Mouse (Mus musculus) hindbrain, embryonic 11.5 days (tissue): ENCODE measurements at regions not wholly inside any gene's neighbourhood (a gene's known extent, or its start where the extent isn't known, plus 50 kb on each side); places are given as distances from the start of the nearest gene placed in this dataset.
A peak's percentile ranks its signal among the peaks of the same experiment; 100 is the strongest.

ENCODE experiments used
- ATAC-seq: fragments of 200-750 bp; cut with Nextera tagmentation; 2 replicates; pipeline ENCODE4 v1.8.0; 2017; ENCODE audit warnings: mild to moderate bottlenecking, moderate TSS enrichment, moderate library complexity; ENCODE audit not compliant: low FRiP score
- DNase-seq: peaks from one replicate; pipeline ENCODE4 v3.0.0-alpha.2; 2015; ENCODE audit warnings: low spot score
- H3K27ac ChIP-seq: fragments of 300-500 bp; sonication (generic); 2 replicates; pipeline ENCODE4 v1.5.1; 2014; ENCODE audit warnings: mild to moderate bottlenecking, low read depth, low read length
- H3K27me3 ChIP-seq: fragments of 300-500 bp; sonication (generic); 2 replicates; pipeline ENCODE4 v1.6.1; 2014; ENCODE audit warnings: mild to moderate bottlenecking, low read length, moderate library complexity, mixed read lengths; ENCODE audit not compliant: control insufficient read depth, insufficient read depth
- H3K36me3 ChIP-seq: fragments of 300-500 bp; sonication (generic); 2 replicates; pipeline ENCODE4 v1.6.1; 2014; ENCODE audit warnings: mild to moderate bottlenecking, low read length, moderate library complexity, mixed read lengths; ENCODE audit not compliant: control insufficient read depth, insufficient read depth
- H3K4me1 ChIP-seq: fragments of 300-500 bp; sonication (generic); replicated peaks from 2 replicates; pipeline ENCODE4 v1.6.1; 2014; ENCODE audit warnings: low read length, mixed read lengths; ENCODE audit not compliant: control insufficient read depth, insufficient read depth
- H3K4me2 ChIP-seq: fragments of 300-500 bp; sonication (generic); replicated peaks from 2 replicates; pipeline ENCODE4 v1.6.1; 2014; ENCODE audit warnings: mild to moderate bottlenecking, low read depth, low read length
- H3K4me3 ChIP-seq: fragments of 300-500 bp; sonication (generic); 2 replicates; pipeline ENCODE4 v1.5.1; 2014; ENCODE audit warnings: low read depth, low read length
- H3K9ac ChIP-seq: fragments of 300-500 bp; sonication (generic); 2 replicates; pipeline ENCODE4 v1.6.1; 2014; ENCODE audit warnings: low read depth, low read length
- H3K9me3 ChIP-seq: fragments of 300-500 bp; sonication (generic); 2 replicates; pipeline ENCODE4 v1.6.1; 2016; ENCODE audit warnings: low read length; ENCODE audit not compliant: control insufficient read depth
- WGBS: fragments of 180-500 bp; shearing (Covaris S2); extraction: QIAGEN DNeasy Blood & Tissue Kit; methylation state at CpG from one replicate; pipeline ENCODE4 v1.1.7; 2014; 5-methylcytosine and 5-hydroxymethylcytosine counted together

- Histone ChIP-seq H3K9ac (no peak overlapping the region), H3K4me2 (no peak overlapping the region), H3K27ac (no peak overlapping the region), H3K36me3 (no peaks in the 10 kb centered on the region), H3K4me3 (no peak overlapping the region), H3K27me3 (no peaks in the 10 kb centered on the region), H3K9me3 (no peaks in the 10 kb centered on the region), H3K4me1 (peaks cover 7% of the 10 kb centered on the region; the same call in 1 of the 2 replicates)
- WGBS, result 17% methylated on average over 7 of the region's 7 CpGs
- DNase-seq (peak; percentile 34), ATAC-seq (peak; percentile 39)
These were observed 281.9 kb upstream of the Kirrel3 start for GRCm38 (mm10) chr9:34203624-34204365.

DNA sequence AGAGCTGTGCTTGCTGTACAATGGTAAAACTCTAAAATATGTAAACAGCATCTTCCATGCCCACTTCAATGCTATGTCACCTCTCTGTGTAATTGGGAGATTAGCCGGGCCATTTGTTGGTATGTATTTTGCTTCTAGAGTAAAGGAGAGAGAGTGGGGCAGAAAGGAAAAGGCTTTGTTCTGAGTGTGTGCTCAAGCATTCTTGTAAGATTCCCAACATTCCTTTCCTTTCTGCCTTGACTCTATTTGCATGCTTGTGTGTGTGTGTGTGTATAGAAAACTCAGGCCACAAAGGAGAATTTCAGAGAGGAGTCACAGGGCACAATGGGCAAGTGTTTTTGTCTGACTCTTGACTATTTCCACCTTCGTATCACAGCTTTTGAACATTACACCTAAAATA, 281.2 kb upstream of the Kirrel3 start:
- H3K4me2 ChIP-seq, result no peak overlapping the region
- no peaks in the 10 kb centered on the region for H3K36me3 ChIP-seq
- H3K9me3 ChIP-seq, result no peaks in the 10 kb centered on the region
- peaks cover 7% of the 10 kb centered on the region; the same call in 1 of the 2 replicates for H3K4me1 ChIP-seq
- ATAC-seq (no peak), DNase-seq (peak; percentile 9)
- H3K27me3 ChIP-seq, result no peaks in the 10 kb centered on the region
- no peak overlapping the region for H3K27ac ChIP-seq
- 23% methylated on average over 2 of the region's 2 CpGs for WGBS
- no peak overlapping the region for H3K9ac ChIP-seq
- H3K4me3 ChIP-seq, result no peak overlapping the region

DNA sequence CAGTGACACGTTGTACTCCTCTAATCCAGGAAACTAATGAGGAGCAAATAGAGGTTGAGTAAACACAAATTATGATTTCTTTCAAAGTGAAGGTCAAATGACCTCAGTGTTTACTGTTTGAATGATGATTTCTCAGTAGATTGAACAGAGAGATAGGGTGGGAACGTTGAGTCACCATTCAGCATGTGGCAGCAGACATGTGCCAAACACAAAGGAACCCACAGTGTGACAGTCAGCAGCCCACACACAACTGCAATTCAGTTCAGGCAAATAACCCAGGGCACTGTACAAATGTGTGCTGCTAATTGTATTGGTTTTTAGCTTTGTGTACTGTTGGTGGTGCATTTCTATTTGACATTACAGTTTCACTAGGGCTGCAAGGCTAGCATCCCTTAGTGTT, 254.1 kb upstream of the Kirrel3 start:
- H3K27ac ChIP-seq, result no peak overlapping the region
- H3K4me3 ChIP-seq, result no peak overlapping the region
- no peaks in the 10 kb centered on the region for H3K4me1 ChIP-seq
- H3K9me3 ChIP-seq, result no peaks in the 10 kb centered on the region
- H3K4me2 ChIP-seq, result no peak overlapping the region
- no peaks in the 10 kb centered on the region for H3K27me3 ChIP-seq
- no peak overlapping the region for H3K9ac ChIP-seq
- DNase-seq (no peak), ATAC-seq (no peak)
- WGBS, result 64% methylated on average over 2 of the region's 2 CpGs
- no peaks in the 10 kb centered on the region for H3K36me3 ChIP-seq

- no peaks in the 10 kb centered on the region for H3K9me3 ChIP-seq
- ATAC-seq, result no peak
These were observed 251.0 kb upstream of the Kirrel3 start for GRCm38 (mm10) chr9:34234734-34235133.

DNA sequence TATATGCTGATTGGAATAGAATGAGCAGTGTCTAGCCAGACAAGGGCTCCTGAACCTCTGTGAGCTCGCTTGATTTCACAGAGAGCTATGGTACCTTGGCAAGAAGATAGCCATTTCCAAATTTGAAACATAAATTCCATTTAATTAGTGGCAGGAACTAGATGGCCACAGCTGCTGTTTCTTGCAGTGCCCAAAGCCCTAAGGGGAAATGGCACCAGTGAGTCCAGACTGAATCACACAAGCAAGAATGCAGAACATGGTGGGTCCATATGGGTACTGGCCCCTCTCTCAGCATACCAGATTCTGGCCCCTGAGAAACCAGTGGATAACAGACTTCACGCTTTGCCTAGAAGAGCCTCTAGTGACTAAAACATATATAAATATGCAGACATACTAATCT, 246.2 kb upstream of the Kirrel3 start:
- H3K27ac ChIP-seq, result no peak overlapping the region
- DNase-seq (no peak), ATAC-seq (no peak)
- H3K27me3 ChIP-seq, result no peaks in the 10 kb centered on the region
- H3K4me2 ChIP-seq, result no peak overlapping the region
- no peak overlapping the region for H3K4me3 ChIP-seq
- no peaks in the 10 kb centered on the region for H3K4me1 ChIP-seq
- H3K9ac ChIP-seq, result no peak overlapping the region
- no peaks in the 10 kb centered on the region for H3K36me3 ChIP-seq
- 90% methylated on average over 2 of the region's 2 CpGs for WGBS
- no peaks in the 10 kb centered on the region for H3K9me3 ChIP-seq

More at GRCm38 (mm10) chr9:34234734-34235133, 251.0 kb upstream of the Kirrel3 start:
- no peaks in the 10 kb centered on the region for H3K4me1 ChIP-seq
- no peak for DNase-seq
- H3K4me3 ChIP-seq, result no peak overlapping the region
- H3K9ac ChIP-seq, result no peak overlapping the region
- no peak overlapping the region for H3K27ac ChIP-seq
- no peaks in the 10 kb centered on the region for H3K27me3 ChIP-seq
- no peak overlapping the region for H3K4me2 ChIP-seq
- no peaks in the 10 kb centered on the region for H3K36me3 ChIP-seq

DNA sequence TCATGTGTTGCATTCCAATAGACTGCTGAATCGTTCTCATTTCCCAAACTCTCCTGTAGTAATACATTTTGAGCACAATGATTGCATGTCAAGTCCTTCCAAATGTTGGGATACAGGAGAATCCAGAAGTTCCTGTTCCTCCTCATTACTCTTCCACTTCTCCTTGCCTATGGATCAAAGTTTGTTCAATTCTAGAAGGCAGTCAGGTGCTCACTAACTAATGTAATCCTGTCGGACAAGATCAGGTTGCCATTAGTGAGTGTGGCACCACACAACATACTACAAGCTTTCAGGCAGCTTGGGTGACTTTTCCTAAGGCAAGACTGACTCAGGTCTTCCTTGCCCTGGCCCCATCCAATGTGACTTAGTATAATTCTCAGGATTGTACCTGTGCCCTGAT, 242.0 kb upstream of the Kirrel3 start:
- H3K9me3 ChIP-seq, result no peaks in the 10 kb centered on the region
- DNase-seq, result no peak
- 85% methylated on average over 2 of the region's 2 CpGs for WGBS
- no peak overlapping the region for H3K4me3 ChIP-seq
- no peak for ATAC-seq
- H3K9ac ChIP-seq, result no peak overlapping the region
- no peaks in the 10 kb centered on the region for H3K36me3 ChIP-seq
- H3K4me2 ChIP-seq, result no peak overlapping the region
- no peak overlapping the region for H3K27ac ChIP-seq
- H3K4me1 ChIP-seq, result no peaks in the 10 kb centered on the region
- no peaks in the 10 kb centered on the region for H3K27me3 ChIP-seq

DNA sequence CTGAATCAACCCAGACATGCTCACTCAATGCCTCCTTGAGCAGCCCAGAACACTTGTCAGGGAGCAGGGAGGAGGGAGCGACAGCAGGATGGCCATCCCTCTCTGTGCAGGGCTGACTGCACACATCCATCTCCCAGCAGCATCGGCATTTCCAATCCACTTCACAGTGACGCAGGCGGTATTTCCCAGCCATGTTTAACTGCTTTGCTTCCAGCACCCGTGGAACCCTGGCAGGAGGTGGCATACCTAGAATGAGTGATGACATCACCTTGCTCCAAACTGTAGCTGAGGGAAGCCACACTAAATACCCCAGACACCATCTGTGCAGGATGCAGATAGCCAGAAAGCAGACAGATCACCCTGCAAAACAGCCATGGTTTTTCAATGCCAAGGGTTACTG, 241.1 kb upstream of the Kirrel3 start:
- no peak for ATAC-seq
- H3K27me3 ChIP-seq, result no peaks in the 10 kb centered on the region
- no peaks in the 10 kb centered on the region for H3K9me3 ChIP-seq
- H3K27ac ChIP-seq, result no peak overlapping the region
- no peaks in the 10 kb centered on the region for H3K4me1 ChIP-seq
- H3K4me2 ChIP-seq, result no peak overlapping the region
- H3K36me3 ChIP-seq, result no peaks in the 10 kb centered on the region
- no peak overlapping the region for H3K9ac ChIP-seq
- H3K4me3 ChIP-seq, result no peak overlapping the region
- 77% methylated on average over 5 of the region's 5 CpGs for WGBS
- DNase-seq, result no peak

GRCm38 (mm10) chr9:34252796-34253195, 232.9 kb upstream of the Kirrel3 start:
- ATAC-seq (no peak), DNase-seq (no peak)
- no peak overlapping the region for H3K9ac ChIP-seq
- no peak overlapping the region for H3K4me3 ChIP-seq
- H3K27ac ChIP-seq, result no peak overlapping the region
- no peaks in the 10 kb centered on the region for H3K4me1 ChIP-seq
- no peaks in the 10 kb centered on the region for H3K9me3 ChIP-seq
- H3K36me3 ChIP-seq, result no peaks in the 10 kb centered on the region
- no peaks in the 10 kb centered on the region for H3K27me3 ChIP-seq
- 68% methylated on average over 2 of the region's 2 CpGs for WGBS
- no peak overlapping the region for H3K4me2 ChIP-seq

GRCm38 (mm10) chr9:34258492-34258891, 227.2 kb upstream of the Kirrel3 start:
- H3K27me3 ChIP-seq, result no peaks in the 10 kb centered on the region
- no peak overlapping the region for H3K4me3 ChIP-seq
- no peak for ATAC-seq
- H3K4me2 ChIP-seq, result no peak overlapping the region
- no peak overlapping the region for H3K9ac ChIP-seq
- no peak for DNase-seq
- no peaks in the 10 kb centered on the region for H3K4me1 ChIP-seq
- no peak overlapping the region for H3K27ac ChIP-seq
- WGBS, result 50% methylated on average over 2 of the region's 2 CpGs
- no peaks in the 10 kb centered on the region for H3K9me3 ChIP-seq
- no peaks in the 10 kb centered on the region for H3K36me3 ChIP-seq
